Mouse (Mus musculus) adrenal gland (tissue): ENCODE measurements around the gene Parp9.
"Not testable (repeated sequence)": the region's sequence is repeated elsewhere in the genome, so short reads cannot be mapped to it uniquely, and the experiment has no call there.

Experiments
- intact Hi-C: fragments of 180-260 bp; cut with DNase I; formaldehyde crosslinking; loops from one replicate; pipeline ENCODE4 v1.15.1; 2025

The Parp9 gene

GRCm38 (mm10) chr16:35987930-35988329, 49.7 kb downstream of the Parp9 start:
- intact Hi-C loops: no loop called here

GRCm38 (mm10) chr16:35992391-35992790, 54.1 kb downstream of the Parp9 start:
- intact Hi-C loops: no loop called here

GRCm38 (mm10) chr16:35993316-35993715, 55.0 kb downstream of the Parp9 start:
- intact Hi-C loops: no loop called here

GRCm38 (mm10) chr16:35998852-35999251, 60.6 kb downstream of the Parp9 start:
- intact Hi-C loops: not testable (repeated sequence)

- intact Hi-C loops: no loop called here
Measured at GRCm38 (mm10) chr16:36008396-36008795, 70.1 kb downstream of the Parp9 start.

GRCm38 (mm10) chr16:36016335-36016734, 78.1 kb downstream of the Parp9 start:
- intact Hi-C loops: no loop called here
